Mouse (Mus musculus) ES-E14 (cell line): ENCODE results near the gene Prss8.

Experiments used
- HCFC1 ChIP-seq: IDR thresholded peaks from 2 replicates; pipeline ENCODE4 v1.6.1; 2012; ENCODE audit warnings: low read length, inconsistent platforms, borderline replicate concordance; ENCODE audit not compliant: insufficient read depth
- MAFK ChIP-seq: IDR thresholded peaks from 2 replicates; pipeline ENCODE4 v1.6.1; 2014; ENCODE audit warnings: mild to moderate bottlenecking, low read depth, low read length, inconsistent platforms; ENCODE audit not compliant: insufficient read depth
- ZNF384 ChIP-seq: IDR thresholded peaks from 2 replicates; pipeline ENCODE4 v1.6.1; 2012; ENCODE audit warnings: low read depth, low read length, inconsistent platforms

DNA sequence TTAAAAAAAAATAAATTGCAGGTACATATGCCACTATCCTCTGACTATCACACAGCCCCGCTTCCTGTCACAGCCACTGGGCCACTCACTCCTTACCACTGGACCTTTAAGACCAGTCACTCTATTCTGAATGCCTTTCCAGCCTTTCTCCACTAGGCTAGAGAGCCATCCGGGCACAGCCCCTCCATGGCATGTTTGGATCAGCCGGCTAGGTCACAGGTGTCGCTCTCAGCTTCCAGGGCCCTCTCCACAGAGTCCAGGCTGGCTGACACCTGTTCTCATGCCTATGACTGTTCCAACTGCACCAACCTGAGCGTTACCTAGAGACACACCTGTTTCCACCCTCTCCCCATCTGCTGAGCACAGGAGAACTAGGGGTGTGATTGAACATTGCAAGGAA lies 1.3 kb downstream of the Prss8 start:
- TF ChIP-seq ZNF384 (no peak), HCFC1 (no peak), MAFK (no peak)
